Mouse (Mus musculus): ENCODE results near the gene Rps6.

DNA sequence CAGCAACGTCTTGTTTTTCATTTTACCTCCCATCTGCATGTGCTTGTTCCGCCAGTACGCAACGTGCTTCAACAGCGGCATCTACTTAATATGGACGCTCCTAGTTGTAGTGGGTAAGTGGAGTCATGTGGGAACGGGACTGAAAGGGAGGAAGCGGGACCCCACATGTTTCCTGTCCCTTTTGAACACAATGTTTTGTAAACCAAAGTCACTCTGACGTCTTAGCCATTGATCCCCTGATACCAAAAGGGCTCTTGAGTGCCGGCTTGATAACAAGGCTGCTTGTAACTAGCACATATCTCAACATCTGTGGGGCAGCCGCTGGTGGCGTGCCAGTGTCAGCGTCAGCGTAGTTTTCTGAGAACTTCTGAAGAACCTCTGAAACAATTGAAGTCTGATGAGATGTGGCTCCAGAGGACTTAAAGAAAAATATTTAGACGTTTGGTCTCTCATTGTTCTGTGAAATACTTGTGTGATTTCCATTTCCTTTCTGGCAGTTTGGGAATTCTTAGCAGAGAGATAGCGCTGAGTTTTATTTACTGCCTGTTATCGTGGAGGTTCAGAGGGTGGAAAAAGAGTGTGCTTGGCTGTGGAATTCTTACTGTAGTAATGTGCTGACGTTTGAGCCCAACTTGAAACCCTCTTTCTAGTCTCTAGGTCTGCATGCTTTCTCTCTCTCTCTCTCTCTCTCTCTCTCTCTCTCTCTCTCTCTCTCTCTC is 29.1 kb upstream of the Rps6 start:
- TF ChIP-seq SRF (IDR thresholded peaks at IDR 0.05; ENCODE audit: control insufficient read depth, insufficient read length, low read depth) = no peak
- TF ChIP-seq POLR2AphosphoS2 (IDR thresholded peaks at IDR 0.05; ENCODE audit: insufficient read length, low read depth) = no peak
- no peak for TF ChIP-seq POLR2A (IDR thresholded peaks at IDR 0.05; ENCODE audit: insufficient read length, low read depth)
- TF ChIP-seq MYOD1 (IDR thresholded peaks at IDR 0.05; ENCODE audit: control insufficient read depth in 1 of 3, insufficient read length in 2 of 3, low read depth in 2 of 3) = no peak
- TF ChIP-seq USF1 (IDR thresholded peaks at IDR 0.05; ENCODE audit: low read depth) = no peak
- no peak for TF ChIP-seq REST (IDR thresholded peaks at IDR 0.05; ENCODE audit: insufficient read depth, insufficient read length)
- no peak for TF ChIP-seq E2F4 (IDR thresholded peaks at IDR 0.05; ENCODE audit: insufficient read depth)
